Mouse (Mus musculus) layer of hippocampus, adult 2 months (tissue): Measurements from ENCODE around the gene Ppm1a. TPM values are rescaled to one million over a fixed set of nuclear protein-coding genes. Genes with fewer than 3 reads are reported as not detected.
A peak's percentile ranks its signal among the peaks of the same experiment; 100 is the strongest.

ENCODE experiments used
- DNase-seq, 2 experiments: peaks; one replicate each; pipeline ENCODE4 v3.0.0; 2022; ENCODE audit warnings: low spot score in 2 of 2
- H3K27ac ChIP-seq: fragments of 200-600 bp; 2 replicates; pipeline ENCODE4 v1.8.1; 2022
- H3K4me3 ChIP-seq: fragments of 200-600 bp; 2 replicates; pipeline ENCODE4 v1.8.1; 2022; ENCODE audit warnings: mild to moderate bottlenecking
- CTCF ChIP-seq: fragments of 200-600 bp; conservative IDR thresholded peaks from 2 replicates; pipeline ENCODE4 v1.8.1; 2022; ENCODE audit warnings: antibody characterized with exemption, mild to moderate bottlenecking, moderate library complexity
- total RNA-seq, 2 experiments: library from RNA; stranded (reverse); gene quantifications; 2 replicates each; pipeline ENCODE4 v1.2.3; 2021

Gene Ppm1a
- total RNA-seq, 2 experiments from 2014 or later, result 244 to 254 TPM

DNA sequence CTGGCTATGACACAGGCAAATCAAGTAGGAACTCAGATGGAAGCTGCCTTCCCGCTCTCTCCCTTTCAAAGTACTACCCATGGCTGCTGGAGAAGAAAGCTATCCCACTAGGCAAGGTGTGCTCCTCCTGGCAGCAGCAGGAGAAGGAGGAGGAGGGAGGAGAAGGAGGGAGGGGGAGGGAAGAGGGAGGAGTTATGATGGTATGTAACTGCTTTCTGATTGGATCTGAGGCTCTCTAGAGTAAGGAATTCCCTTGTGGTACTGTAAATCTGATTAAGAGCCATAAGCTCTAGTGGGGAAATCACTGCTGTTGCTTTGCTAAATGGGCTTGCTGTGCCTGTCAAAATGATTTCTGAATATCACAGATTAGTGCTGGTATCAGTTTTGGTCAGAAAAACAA is 84.2 kb downstream of the Ppm1a start:
- no peak overlapping the region for H3K27ac ChIP-seq

DNA sequence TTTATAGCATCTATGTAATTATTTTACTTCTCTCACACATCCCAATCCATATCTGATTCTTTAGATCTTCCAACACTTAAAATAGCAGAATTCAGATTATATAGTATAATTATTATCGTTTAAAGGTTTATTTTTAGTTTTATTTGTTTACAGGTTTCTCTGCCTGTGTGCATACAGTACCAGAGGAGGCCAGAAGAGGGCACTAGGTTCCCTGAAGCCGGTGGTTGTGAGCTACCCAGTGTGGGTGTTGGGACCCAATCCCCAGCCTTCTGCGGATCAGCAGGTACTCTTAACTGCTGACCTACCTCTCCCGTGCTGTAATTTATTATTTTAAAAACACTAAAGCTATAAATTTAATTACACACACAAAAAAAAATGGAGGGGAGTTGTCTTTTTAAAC is 85.9 kb downstream of the Ppm1a start:
- peak; percentile 55 for TF ChIP-seq CTCF
- Histone ChIP-seq H3K4me3 (no peak overlapping the region), H3K27ac (no peak overlapping the region)
- DNase-seq, result no peak

More for the DNA sequence above, 84.2 kb downstream of the Ppm1a start:
- TF ChIP-seq CTCF, result no peak
- DNase-seq, result no peak
- H3K4me3 ChIP-seq, result no peak overlapping the region

DNA sequence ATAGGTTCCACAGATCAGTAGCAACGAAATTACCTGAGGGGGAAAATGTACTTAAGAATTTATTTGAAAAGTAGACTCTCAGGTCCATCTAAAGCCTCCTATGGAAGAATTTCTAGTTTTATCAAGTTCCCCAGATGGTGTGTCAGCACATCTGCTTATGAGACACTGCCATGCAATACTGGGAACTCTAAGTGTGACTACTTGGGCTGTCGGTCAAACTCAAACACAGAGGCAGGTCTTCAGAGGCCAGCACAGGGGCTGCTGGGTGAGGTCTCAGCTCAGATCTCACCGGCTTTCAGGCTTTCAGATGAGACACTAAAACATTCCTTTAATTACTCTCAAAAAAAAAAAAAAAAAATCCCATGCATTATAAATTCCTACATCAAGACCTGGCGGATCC is 86.3 kb downstream of the Ppm1a start:
- no peak overlapping the region for H3K4me3 ChIP-seq
- DNase-seq, result no peak
- no peak for TF ChIP-seq CTCF
- H3K27ac ChIP-seq, result no peak overlapping the region

DNA sequence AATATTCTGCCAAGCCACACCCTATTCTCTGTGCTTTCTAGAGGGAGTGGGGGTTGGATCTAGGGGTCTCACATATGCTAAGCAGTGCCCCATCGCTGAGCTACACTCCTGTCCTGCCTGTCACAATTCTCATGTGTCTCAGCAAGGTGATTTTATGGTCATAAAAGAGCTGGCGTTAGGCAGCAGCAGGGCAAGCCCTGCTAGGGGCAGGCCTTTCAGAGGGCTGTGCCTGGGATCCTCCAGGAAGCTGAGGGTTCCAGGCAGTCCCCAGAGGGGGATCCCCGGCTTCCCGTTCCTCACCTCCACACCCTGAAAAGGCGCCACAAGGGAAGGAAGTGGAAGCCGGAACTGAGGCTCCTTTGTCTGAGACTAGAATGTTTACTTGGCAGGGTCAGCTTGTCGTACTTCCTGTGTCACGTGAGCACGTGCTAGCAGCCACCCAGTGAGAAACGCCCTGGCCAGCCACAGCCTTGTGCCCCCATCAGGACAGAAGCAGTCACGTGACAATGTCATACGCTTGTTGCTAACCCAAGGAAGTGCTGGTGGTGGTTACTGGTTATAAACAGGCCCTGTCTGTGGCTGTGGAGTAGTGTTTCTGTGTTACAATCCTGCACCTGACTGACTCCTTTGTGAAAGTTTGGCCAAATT is 86.8 kb downstream of the Ppm1a start:
- Histone ChIP-seq H3K27ac (no peak overlapping the region), H3K4me3 (no peak overlapping the region)
- DNase-seq, result no peak
- TF ChIP-seq CTCF, result no peak

DNA sequence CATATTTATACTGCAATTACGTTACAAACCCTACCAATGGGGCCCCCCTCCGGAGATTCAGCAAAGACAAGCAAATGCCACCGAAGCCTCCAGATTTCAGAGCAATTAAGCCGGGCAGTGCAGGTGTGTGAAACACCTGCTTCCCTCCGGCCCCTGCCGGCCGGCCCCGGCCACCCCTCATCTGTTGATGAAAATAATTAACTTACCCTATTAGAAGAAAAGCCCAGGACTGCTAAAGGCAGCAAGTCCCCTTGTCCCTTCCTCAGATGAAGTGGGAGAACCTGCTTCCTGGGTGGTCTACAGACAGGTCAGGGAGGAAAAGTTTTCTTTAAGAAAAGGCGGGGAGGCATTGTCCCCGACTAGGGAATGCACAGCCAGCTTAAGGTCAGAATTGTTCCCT is 88.7 kb downstream of the Ppm1a start:
- no peak for DNase-seq
- Histone ChIP-seq H3K27ac (no peak overlapping the region), H3K4me3 (no peak overlapping the region)
- no peak for TF ChIP-seq CTCF

DNA sequence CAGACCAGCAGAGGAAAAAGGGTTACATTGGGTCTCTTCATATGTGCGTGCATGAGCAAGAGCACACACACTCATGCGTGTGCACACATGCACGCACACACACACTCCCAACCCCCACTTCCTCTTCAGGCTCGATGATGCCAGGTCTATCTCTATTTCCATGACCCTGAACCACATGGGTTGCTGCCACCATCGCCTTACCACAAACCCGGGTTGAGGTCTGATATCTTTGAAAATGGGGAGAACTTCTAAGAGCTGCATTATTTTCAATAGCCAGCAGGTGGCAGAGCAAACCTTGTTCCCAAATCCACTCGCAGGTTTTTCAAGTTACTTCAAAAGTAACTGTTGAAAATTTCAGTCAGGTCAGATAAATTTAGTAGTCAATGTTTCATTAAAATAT is 90.5 kb downstream of the Ppm1a start:
- TF ChIP-seq CTCF, result peak; percentile 93
- DNase-seq, result peak in 1 of 2 experiments; percentile 26

More for the DNA sequence above, 90.5 kb downstream of the Ppm1a start:
- H3K27ac ChIP-seq, result no peak overlapping the region
- H3K4me3 ChIP-seq, result no peak overlapping the region

Other genes with a start within 250 kb of the Ppm1a start
- 10 to 100 TPM; 30.2 to 32.6 TPM for gene Pcnx4, start 221.1 kb upstream of the Ppm1a start, total RNA-seq
- gene Gm4756, start 107.8 kb upstream of the Ppm1a start, total RNA-seq, result not detected
- gene Dhrs7, start 92.5 kb upstream of the Ppm1a start, total RNA-seq, result 10 to 100 TPM; 43.7 to 48.1 TPM
- gene Six6, start 182.4 kb downstream of the Ppm1a start, total RNA-seq, result not detected
- gene 4930447C04Rik, start 183.3 kb downstream of the Ppm1a start, total RNA-seq, result 1 to 10 TPM; 6.1 to 6.5 TPM